Mouse (Mus musculus) brown adipose tissue, adult 24 weeks (tissue): ENCODE results near the gene Eloa. TPM values are rescaled to one million over a fixed set of nuclear protein-coding genes. Genes with fewer than 3 reads are reported as not detected.
"Not testable (repeated sequence)": the region's sequence is repeated elsewhere in the genome, so short reads cannot be mapped to it uniquely, and the experiment has no call there.

Experiments used
- H3K27ac ChIP-seq: fragments of 200-500 bp; replicated peaks from 2 replicates; pipeline ENCODE4 v1.5.1; 2012; ENCODE audit warnings: low read depth, mild to moderate bottlenecking, low read length
- H3K4me1 ChIP-seq: fragments of 200-500 bp; 2 replicates; pipeline ENCODE4 v1.6.1; 2012; ENCODE audit warnings: low read length, mixed read lengths; ENCODE audit not compliant: control insufficient read depth, insufficient read depth, insufficient read length
- H3K4me3 ChIP-seq: fragments of 200-500 bp; 2 replicates; pipeline ENCODE4 v1.5.1; 2012; ENCODE audit warnings: low read depth, mild to moderate bottlenecking, low read length, moderate library complexity; ENCODE audit not compliant: insufficient read depth
- polyA plus RNA-seq: library from polyadenylated mRNA; stranded (reverse); fragments of >200 nt; gene quantifications from 2 replicates; pipeline ENCODE4 v1.2.4, GENCODE M21; 2012; ENCODE audit not compliant: missing spikeins, insufficient read depth, insufficient read length

The Eloa gene
- 28.3 and 33.8 TPM in 2 replicates for polyA plus RNA-seq

GRCm38 (mm10) chr4:136021549-136022047 lies at the start of gene Eloa:
Gene Eloa (minus strand): TSS chr4:136021763.
- Histone ChIP-seq H3K4me3 (peak within 1 kb of the TSS; percentile 92), H3K27ac (peak within 1 kb of the TSS; percentile 48), H3K4me1 (peaks cover 9% of the 10 kb centered on the region; the same call in 1 of the 2 replicates)

- Histone ChIP-seq H3K4me3 (no peak overlapping the region), H3K4me1 (peaks cover 3% of the 10 kb centered on the region; the same call in 1 of the 2 replicates), H3K27ac (0 out of 2 replicates have a peak overlapping the region, but pooled peaks have one; percentile 11)
Observed at GRCm38 (mm10) chr4:136071178-136071714, 49.7 kb upstream of the Eloa start.

GRCm38 (mm10) chr4:136070592-136070991 lies 49.0 kb upstream of the Eloa start:
- no peak overlapping the region for H3K4me3 ChIP-seq
- H3K27ac ChIP-seq: no peak overlapping the region
- peaks cover 3% of the 10 kb centered on the region; the same call in 1 of the 2 replicates for H3K4me1 ChIP-seq

GRCm38 (mm10) chr4:136069954-136070353 lies 48.4 kb upstream of the Eloa start:
- Histone ChIP-seq H3K4me3 (no peak overlapping the region), H3K27ac (no peak overlapping the region)

GRCm38 (mm10) chr4:136069313-136069712 lies 47.8 kb upstream of the Eloa start:
- no peak overlapping the region for H3K4me3 ChIP-seq

More at GRCm38 (mm10) chr4:136069954-136070353, 48.4 kb upstream of the Eloa start:
- H3K4me1 ChIP-seq: peaks cover 3% of the 10 kb centered on the region; the same call in 1 of the 2 replicates

GRCm38 (mm10) chr4:136063143-136063542 lies 41.6 kb upstream of the Eloa start:
- Histone ChIP-seq H3K27ac (no peak overlapping the region), H3K4me3 (no peak overlapping the region), H3K4me1 (no peaks in the 10 kb centered on the region)

More at GRCm38 (mm10) chr4:136069313-136069712, 47.8 kb upstream of the Eloa start:
- Histone ChIP-seq H3K27ac (no peak overlapping the region), H3K4me1 (peaks cover 3% of the 10 kb centered on the region; the same call in 1 of the 2 replicates)

GRCm38 (mm10) chr4:136059800-136060488 lies 38.4 kb upstream of the Eloa start:
- not testable (repeated sequence) for H3K27ac ChIP-seq, H3K4me3 ChIP-seq, H3K4me1 ChIP-seq

- no peak overlapping the region for H3K27ac ChIP-seq
- no peaks in the 10 kb centered on the region for H3K4me1 ChIP-seq
- H3K4me3 ChIP-seq: no peak overlapping the region
Observed at GRCm38 (mm10) chr4:136057916-136058315, 36.4 kb upstream of the Eloa start.

- H3K4me3 ChIP-seq: no peak overlapping the region
- no peaks in the 10 kb centered on the region for H3K4me1 ChIP-seq
- no peak overlapping the region for H3K27ac ChIP-seq
Observed at GRCm38 (mm10) chr4:136056030-136056429, 34.5 kb upstream of the Eloa start.

- Histone ChIP-seq H3K27ac (no peak overlapping the region), H3K4me3 (no peak overlapping the region)
Observed at GRCm38 (mm10) chr4:136053843-136054242, 32.3 kb upstream of the Eloa start.

GRCm38 (mm10) chr4:136053247-136053596 lies 31.7 kb upstream of the Eloa start, which contains the start of gene Rpl11:
Gene Rpl11 (minus strand): TSS chr4:136053428.
- peak within 1 kb of the TSS; percentile 95 for H3K4me3 ChIP-seq
- peak within 1 kb of the TSS; percentile 79 for H3K27ac ChIP-seq
- peaks cover 9% of the 10 kb centered on the region for H3K4me1 ChIP-seq

More at GRCm38 (mm10) chr4:136053843-136054242, 32.3 kb upstream of the Eloa start:
- H3K4me1 ChIP-seq: peaks cover 5% of the 10 kb centered on the region

GRCm38 (mm10) chr4:136052534-136053246 lies 31.1 kb upstream of the Eloa start:
- peaks cover 9% of the 10 kb centered on the region for H3K4me1 ChIP-seq
- H3K4me3 ChIP-seq: peak overlapping the region; percentile 95
- H3K27ac ChIP-seq: peak overlapping the region; percentile 79

GRCm38 (mm10) chr4:136052060-136052459 lies 30.5 kb upstream of the Eloa start:
- peaks cover 9% of the 10 kb centered on the region for H3K4me1 ChIP-seq
- peak overlapping the region; percentile 79; the same call in 1 of the 2 replicates for H3K27ac ChIP-seq
- H3K4me3 ChIP-seq: peak overlapping the region; percentile 95

- peak overlapping the region; percentile 90 for H3K27ac ChIP-seq
- no peak overlapping the region for H3K4me3 ChIP-seq
- H3K4me1 ChIP-seq: peaks cover 9% of the 10 kb centered on the region
Observed at GRCm38 (mm10) chr4:136050226-136050625, 28.7 kb upstream of the Eloa start.
